18 mouse cellular contexts compared by ENCODE assay signal in the genomic region with DNA sequence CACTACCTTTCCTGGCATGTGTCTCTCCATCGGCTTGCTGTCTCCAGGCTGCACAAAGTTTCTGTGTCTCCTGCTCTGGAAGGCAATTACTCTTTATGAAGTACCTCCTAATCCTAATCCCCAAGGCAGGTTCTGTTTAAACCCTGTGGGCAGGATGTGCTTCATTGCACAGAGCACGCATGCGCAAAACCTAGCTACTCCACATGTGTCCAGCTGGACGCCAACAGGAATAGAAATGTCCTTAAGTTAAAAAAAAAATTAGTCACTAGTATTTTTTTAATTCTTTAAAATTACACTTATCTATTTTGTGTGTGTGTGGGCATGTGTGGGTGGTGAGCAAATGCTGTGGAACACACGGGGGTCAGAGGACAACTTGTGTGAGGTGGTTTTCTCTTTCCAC. TPM values are rescaled to one million over a fixed set of nuclear protein-coding genes. Genes with fewer than 3 reads are reported as not detected.
DNase-seq lines count a peak whose midpoint lies in the region; ATAC-seq and TF ChIP-seq lines count a peak whose summit lies in the region.
"Had no signal": no experiment of that assay in that cellular context is flagged by ENCODE, and none has a peak within 500 bp of the region (broad histone marks: within the 10 kb centered on the region; RNA-seq: fewer than 3 reads in every experiment).

No protein-coding gene starts in this region.

- no peaks in the 10 kb centered on the region for H3K27me3 ChIP-seq in intestine, embryonic 14.5 days (replicated peaks; ENCODE audit: control insufficient read depth, insufficient read depth, low read length)
- no peaks in the 10 kb centered on the region for H3K27me3 ChIP-seq in intestine, postnatal 0 days (replicated peaks; ENCODE audit: control insufficient read depth, insufficient read depth, low read length)
- no peaks in the 10 kb centered on the region for H3K27me3 ChIP-seq in limb, embryonic 15.5 days
- H3K27me3 ChIP-seq in limb, embryonic 10.5 days (ENCODE audit: low read depth, poor library complexity, severe bottlenecking) = no peaks in the 10 kb centered on the region
- H3K27me3 ChIP-seq in MEL (ENCODE audit: control insufficient read depth in 1 of 2, insufficient read depth in 2 of 2, low read length in 2 of 2) = no peaks in the 10 kb centered on the region
- H3K27me3 ChIP-seq in stomach, postnatal 0 days (ENCODE audit: control insufficient read depth, insufficient read depth, low read length) = no peaks in the 10 kb centered on the region
- H3K27me3 ChIP-seq: limb, embryonic 12.5 days; liver, embryonic 13.5 days; midbrain, embryonic 13.5 days; neural tube, embryonic 12.5 days had no signal

- H3K27ac ChIP-seq in intestine, embryonic 14.5 days (ENCODE audit: low read depth) = peak overlapping the region; percentile 38; the same call in 1 of the 2 replicates
- no peak overlapping the region for H3K27ac ChIP-seq in intestine, postnatal 0 days (ENCODE audit: low read depth, low read length)
- peak overlapping the region; percentile 66 for H3K27ac ChIP-seq in limb, embryonic 15.5 days
- no peak overlapping the region for H3K27ac ChIP-seq in limb, embryonic 10.5 days
- H3K27ac ChIP-seq in MEL (ENCODE audit: control insufficient read depth, low read depth, low read length) = no peak overlapping the region
- H3K27ac ChIP-seq in stomach, postnatal 0 days (replicated peaks) = peak overlapping the region; percentile 87
- H3K27ac ChIP-seq: heart, adult 2 months; limb, embryonic 12.5 days; liver, embryonic 13.5 days; midbrain, embryonic 13.5 days; neural tube, embryonic 12.5 days had no signal

- DNase-seq in intestine, embryonic 14.5 days (ENCODE audit: low spot score) = no peak
- DNase-seq in limb, embryonic 10.5 days (ENCODE audit: low spot score) = no peak
- DNase-seq in MEL (ENCODE audit: low read depth, low spot score) = no peak
- no peak for DNase-seq in stomach, postnatal 0 days (ENCODE audit: low spot score)
- no peak for DNase-seq in Muller cell, postnatal 12 days (ENCODE audit: inconsistent ontology term)
- DNase-seq: adrenal gland, postnatal 14 days; B cell, adult 2 months; cerebellum, postnatal 10 days; heart, adult 2 months; liver, embryonic 13.5 days; thymus, adult 18-20 months had no signal

- TF ChIP-seq POLR2A in MEL (IDR thresholded peaks at IDR 0.05; ENCODE audit: control insufficient read depth in 1 of 2, insufficient read depth in 1 of 2, low read depth in 1 of 2, low read length in 2 of 2, poor library complexity in 1 of 2) = no peak

- H3K4me3 ChIP-seq in intestine, embryonic 14.5 days (ENCODE audit: low read depth, low read length) = no peak overlapping the region
- no peak overlapping the region for H3K4me3 ChIP-seq in intestine, postnatal 0 days (ENCODE audit: low read depth, low read length)
- H3K4me3 ChIP-seq in limb, embryonic 15.5 days = no peak overlapping the region
- H3K4me3 ChIP-seq in limb, embryonic 10.5 days = no peak overlapping the region
- peak overlapping the region in 1 of 2 experiments; percentile 22; a peak in 1 of 4 replicates for H3K4me3 ChIP-seq in MEL (ENCODE audit: control insufficient read depth in 1 of 2, insufficient read depth in 1 of 2, low read depth in 2 of 2, low read length in 2 of 2)
- no peak overlapping the region for H3K4me3 ChIP-seq in stomach, postnatal 0 days (ENCODE audit: low read depth, low read length)
- H3K4me3 ChIP-seq: forebrain, embryonic 10.5 days; heart, adult 2 months; limb, embryonic 12.5 days; liver, embryonic 13.5 days; midbrain, embryonic 13.5 days; neural tube, embryonic 12.5 days had no signal

- 0 out of 2 replicates have a peak, but pooled peaks have one; percentile 38 for ATAC-seq in intestine, embryonic 14.5 days (replicated peaks; ENCODE audit: low FRiP score, low TSS enrichment, low read depth)
- ATAC-seq in intestine, postnatal 0 days = no peak
- ATAC-seq in limb, embryonic 15.5 days (ENCODE audit: insufficient number of reproducible peaks, low FRiP score, low TSS enrichment, low read depth) = no peak
- no peak for ATAC-seq in stomach, postnatal 0 days (ENCODE audit: low FRiP score, low TSS enrichment)
- ATAC-seq: midbrain, embryonic 13.5 days had no signal

- TF ChIP-seq CTCF in intestine, postnatal 0 days (IDR thresholded peaks at IDR 0.05; ENCODE audit: low read depth) = no peak
- no peak for TF ChIP-seq CTCF in MEL (IDR thresholded peaks at IDR 0.05 in 2 of 3, conservative IDR thresholded peaks at IDR 0.05 in 1 of 3; ENCODE audit: control insufficient read depth in 1 of 3, insufficient read depth in 1 of 3, low read depth in 2 of 3, low read length in 3 of 3, poor library complexity in 1 of 3, severe bottlenecking in 1 of 3)
- TF ChIP-seq CTCF in stomach, postnatal 0 days (IDR thresholded peaks at IDR 0.05; ENCODE audit: low read depth) = no peak

- H3K4me1 ChIP-seq in intestine, embryonic 14.5 days (replicated peaks; ENCODE audit: control insufficient read depth, insufficient read depth, low read length) = peaks cover 13% of the 10 kb centered on the region
- H3K4me1 ChIP-seq in intestine, postnatal 0 days (replicated peaks; ENCODE audit: control insufficient read depth, insufficient read depth, low read length) = no peaks in the 10 kb centered on the region; the same call in 1 of the 2 replicates
- H3K4me1 ChIP-seq in limb, embryonic 15.5 days = peaks cover 13% of the 10 kb centered on the region; the same call in 1 of the 2 replicates
- no peaks in the 10 kb centered on the region for H3K4me1 ChIP-seq in limb, embryonic 10.5 days
- peaks cover 5 to 18% of the 10 kb centered on the region in 2 experiments for H3K4me1 ChIP-seq in MEL (ENCODE audit: control insufficient read depth in 1 of 2, insufficient read depth in 2 of 2, low read length in 2 of 2)
- no peaks in the 10 kb centered on the region for H3K4me1 ChIP-seq in stomach, postnatal 0 days (replicated peaks; ENCODE audit: control insufficient read depth, insufficient read depth)
- H3K4me1 ChIP-seq: midbrain, embryonic 13.5 days had no signal

- no peak for TF ChIP-seq RAD21 in MEL (IDR thresholded peaks at IDR 0.05; ENCODE audit: low read depth, low read length)

- H3K9ac ChIP-seq in intestine, embryonic 14.5 days (ENCODE audit: low read length) = no peak overlapping the region
- no peak overlapping the region for H3K9ac ChIP-seq in intestine, postnatal 0 days (ENCODE audit: low read depth, low read length)
- no peak overlapping the region for H3K9ac ChIP-seq in limb, embryonic 15.5 days
- H3K9ac ChIP-seq in MEL (ENCODE audit: control insufficient read depth, low read depth, low read length, poor library complexity, severe bottlenecking) = peak overlapping the region; percentile 30
- H3K9ac ChIP-seq in stomach, postnatal 0 days (ENCODE audit: low read length) = no peak overlapping the region
- H3K9ac ChIP-seq: limb, embryonic 12.5 days; liver, embryonic 13.5 days; lung, embryonic 14.5 days; midbrain, embryonic 13.5 days; neural tube, embryonic 12.5 days had no signal

- no peak for TF ChIP-seq EP300 in MEL (IDR thresholded peaks at IDR 0.05; ENCODE audit: low read depth in 1 of 2, low read length in 2 of 2)
- TF ChIP-seq EP300 in stomach, postnatal 0 days (optimal IDR thresholded peaks at IDR 0.05) = no peak

- WGBS in intestine, embryonic 14.5 days = 48% methylated on average over 5 of the region's 5 CpGs
- 66% methylated on average over 5 of the region's 5 CpGs for WGBS in intestine, postnatal 0 days
- WGBS in limb, embryonic 15.5 days = 70% methylated on average over 5 of the region's 5 CpGs
- WGBS in limb, embryonic 10.5 days = 90% methylated on average over 5 of the region's 5 CpGs
- 44% methylated on average over 5 of the region's 5 CpGs for WGBS in stomach, postnatal 0 days

- H3K79me2 ChIP-seq in MEL (ENCODE audit: control insufficient read depth, insufficient read depth, low read length, poor library complexity) = no peaks in the 10 kb centered on the region

- H3K36me3 ChIP-seq in intestine, embryonic 14.5 days (ENCODE audit: control insufficient read depth, insufficient read depth, low read length) = no peaks in the 10 kb centered on the region
- H3K36me3 ChIP-seq in intestine, postnatal 0 days (ENCODE audit: control insufficient read depth, insufficient read depth) = no peaks in the 10 kb centered on the region
- H3K36me3 ChIP-seq in limb, embryonic 15.5 days = no peaks in the 10 kb centered on the region
- no peaks in the 10 kb centered on the region for H3K36me3 ChIP-seq in limb, embryonic 10.5 days
- H3K36me3 ChIP-seq in MEL (ENCODE audit: control insufficient read depth in 1 of 2, insufficient read depth in 2 of 2, low read length in 2 of 2) = peaks cover 0 to 10% of the 10 kb centered on the region in 2 experiments; a peak in 2 of 4 replicates
- no peaks in the 10 kb centered on the region for H3K36me3 ChIP-seq in stomach, postnatal 0 days (ENCODE audit: control insufficient read depth, insufficient read depth, low read length)
- H3K36me3 ChIP-seq: forebrain, embryonic 10.5 days; limb, embryonic 12.5 days; liver, embryonic 13.5 days; midbrain, embryonic 13.5 days; neural tube, embryonic 12.5 days had no signal

- peak overlapping the region; percentile 26; the same call in 1 of the 2 replicates for H3K4me2 ChIP-seq in intestine, embryonic 14.5 days (ENCODE audit: low read length)
- no peak overlapping the region for H3K4me2 ChIP-seq in intestine, postnatal 0 days (replicated peaks; ENCODE audit: low read depth)
- no peak overlapping the region for H3K4me2 ChIP-seq in limb, embryonic 15.5 days
- H3K4me2 ChIP-seq in stomach, postnatal 0 days (replicated peaks; ENCODE audit: low read depth) = no peak overlapping the region
- H3K4me2 ChIP-seq: limb, embryonic 12.5 days; liver, embryonic 13.5 days; lung, embryonic 14.5 days; midbrain, embryonic 13.5 days; neural tube, embryonic 12.5 days had no signal

- H3K9me3 ChIP-seq in intestine, embryonic 14.5 days (ENCODE audit: control insufficient read depth, low read length) = no peaks in the 10 kb centered on the region
- H3K9me3 ChIP-seq in intestine, postnatal 0 days (ENCODE audit: control insufficient read depth) = no peaks in the 10 kb centered on the region; the same call in 1 of the 2 replicates
- no peaks in the 10 kb centered on the region for H3K9me3 ChIP-seq in limb, embryonic 15.5 days
- H3K9me3 ChIP-seq in limb, embryonic 10.5 days (replicated peaks) = no peaks in the 10 kb centered on the region; the same call in 1 of the 2 replicates
- no peaks in the 10 kb centered on the region for H3K9me3 ChIP-seq in MEL (replicated peaks; ENCODE audit: insufficient read depth, low read length)
- H3K9me3 ChIP-seq in stomach, postnatal 0 days (ENCODE audit: control insufficient read depth, low read length) = no peaks in the 10 kb centered on the region
- H3K9me3 ChIP-seq: liver, embryonic 13.5 days had no signal

RNA-seq across cellular contexts. Expression of gene Ctnnb1, which starts 10.8 kb away (rescaled TPM):
- 629 and 691 TPM in 2 replicates for polyA plus RNA-seq in intestine, embryonic 14.5 days (2014; fragmentation: Nextera tagmentation; extraction: Ambion mirVana)
- 363 and 364 TPM in 2 replicates for polyA plus RNA-seq in intestine, postnatal 0 days (2015; fragmentation: Nextera tagmentation; extraction: Ambion mirVana)
- polyA plus RNA-seq in limb, embryonic 15.5 days (2015; fragmentation: Nextera tagmentation; extraction: Ambion mirVana) = 567 and 601 TPM in 2 replicates
- polyA plus RNA-seq in limb, embryonic 10.5 days (2016; fragmentation: Nextera tagmentation; extraction: Ambion mirVana) = 583 and 698 TPM in 2 replicates
- total RNA-seq in MEL (2012; rRNA removed) = 269 and 302 TPM in 2 replicates
- 100 to 1,000 TPM; 377 to 701 TPM for polyA plus RNA-seq in MEL (2012; ENCODE audit: insufficient read depth in 1 of 2, insufficient read length in 2 of 2, low read depth in 1 of 2, low replicate concordance in 2 of 2, missing spikeins in 1 of 2)
- 220 and 244 TPM in 2 replicates for polyA plus RNA-seq in stomach, postnatal 0 days (2015; fragmentation: Nextera tagmentation; extraction: Ambion mirVana)

Comparison
In these comparisons a context has a peak if more than half of its experiments do, and no peak if none do; other contexts are left out.
1. H3K27ac ChIP-seq: peak in intestine, embryonic 14.5 days (single experiment), limb, embryonic 15.5 days (single experiment) and stomach, postnatal 0 days (single experiment); none in intestine, postnatal 0 days (single experiment), limb, embryonic 10.5 days (single experiment) and MEL (single experiment).